Mouse (Mus musculus) spleen, adult 2 months (tissue): ENCODE results near the gene Ubr1. TPM values are rescaled to one million over a fixed set of nuclear protein-coding genes. Genes with fewer than 3 reads are reported as not detected.
A peak's percentile ranks its signal among the peaks of the same experiment; 100 is the strongest.
"Not testable (repeated sequence)": the region's sequence is repeated elsewhere in the genome, so short reads cannot be mapped to it uniquely, and the experiment has no call there.

Source experiments
- DNase-seq, 2 experiments: peaks; one replicate each; pipeline versions ENCODE4 v3.0.0 to v3.0.0-alpha.2; 2012 to 2021; ENCODE audit warnings: low spot score in 2 of 2, low read depth in 1 of 2
- H3K27ac ChIP-seq: fragments of 200-500 bp; 2 replicates; pipeline ENCODE4 v1.5.1; 2012; ENCODE audit warnings: low read length, inconsistent platforms; ENCODE audit not compliant: insufficient read depth
- H3K27me3 ChIP-seq: fragments of 200-500 bp; 2 replicates; pipeline ENCODE4 v1.6.1; 2012; ENCODE audit warnings: mild to moderate bottlenecking, moderate library complexity, low read length, inconsistent platforms; ENCODE audit not compliant: control insufficient read depth, insufficient read depth
- H3K36me3 ChIP-seq: fragments of 200-500 bp; 2 replicates; pipeline ENCODE4 v1.6.1; 2012; ENCODE audit warnings: mild to moderate bottlenecking, low read length, inconsistent platforms; ENCODE audit not compliant: control insufficient read depth, insufficient read depth
- H3K4me1 ChIP-seq: fragments of 200-500 bp; 2 replicates; pipeline ENCODE4 v1.6.1; 2011; ENCODE audit warnings: inconsistent platforms; ENCODE audit not compliant: control insufficient read depth, insufficient read depth, insufficient read length
- H3K4me3 ChIP-seq: fragments of 200-500 bp; 2 replicates; pipeline ENCODE4 v1.5.1; 2011; ENCODE audit warnings: mild to moderate bottlenecking, inconsistent platforms; ENCODE audit not compliant: insufficient read depth, insufficient read length; ENCODE audit errors: extremely low read depth
- CTCF ChIP-seq: fragments of 200-500 bp; IDR thresholded peaks from 2 replicates; pipeline ENCODE4 v1.5.1; 2011; ENCODE audit warnings: mild to moderate bottlenecking, inconsistent platforms; ENCODE audit not compliant: insufficient read depth, insufficient read length, insufficient replicate concordance; ENCODE audit errors: extremely low read depth
- POLR2A ChIP-seq: fragments of 200-500 bp; IDR thresholded peaks from 2 replicates; pipeline ENCODE4 v1.6.1; 2011; ENCODE audit warnings: low read depth, low read length, inconsistent platforms
- WGBS: fragments of 180-500 bp; shearing (Covaris S2); methylation state at CpG from one replicate; pipeline ENCODE4 v1.1.7; 2018; 5-methylcytosine and 5-hydroxymethylcytosine counted together
- polyA plus RNA-seq: library from polyadenylated mRNA; depleted of rRNA; stranded (reverse); fragments of >200 nt; gene quantifications from 2 replicates; pipeline ENCODE4 v1.2.3, GENCODE M21; 2012

Gene Ubr1
- polyA plus RNA-seq, 1 experiment: 25.3 TPM

- WGBS: 3% methylated on average over 32 of the region's 34 CpGs
- peak within 1 kb of the TSS; percentile 73 for H3K27ac ChIP-seq
- H3K4me3 ChIP-seq: peak within 1 kb of the TSS; percentile 100
- peaks cover 2% of the 10 kb centered on the region; the same call in 1 of the 2 replicates for H3K4me1 ChIP-seq
- TF ChIP-seq POLR2A (peak; percentile 60; the same call in 1 of the 2 replicates), CTCF (no peak)
- no peaks in the 10 kb centered on the region for H3K27me3 ChIP-seq
- peaks cover 16% of the 10 kb centered on the region for H3K36me3 ChIP-seq
- peak; percentile 84 to 88 for DNase-seq
Measured at GRCm38 (mm10) chr2:121007925-121008663, 37.6 kb upstream of the Ubr1 start, which contains the start of gene Ccndbp1. Ccndbp1 (plus strand) TSS chr2:121008403.

DNA sequence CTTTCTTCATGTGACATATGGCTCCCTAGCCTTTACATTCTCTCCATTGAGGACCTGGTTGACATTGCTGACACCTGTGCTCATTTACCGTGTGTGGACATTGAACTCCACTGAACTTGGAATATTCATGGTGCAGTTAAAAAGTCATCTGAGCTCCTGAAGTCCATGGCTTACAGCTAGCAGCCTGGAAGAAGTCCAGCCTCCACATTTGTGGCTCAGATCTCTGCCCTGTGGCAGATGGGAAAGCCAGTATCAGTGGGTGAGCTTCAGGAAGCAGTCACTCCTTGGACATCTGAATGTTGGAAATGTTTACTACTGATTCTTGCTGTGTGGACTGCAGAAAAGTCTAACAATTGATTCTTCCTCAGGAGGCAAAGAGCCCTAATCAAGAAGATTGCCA, 36.5 kb upstream of the Ubr1 start:
- no peak for DNase-seq
- TF ChIP-seq POLR2A (no peak), CTCF (no peak)
- no peak overlapping the region for H3K27ac ChIP-seq
- WGBS: 94% methylated on average over 1 of the region's 1 CpGs
- no peaks in the 10 kb centered on the region for H3K27me3 ChIP-seq
- no peak overlapping the region for H3K4me3 ChIP-seq
- peaks cover 2% of the 10 kb centered on the region; the same call in 1 of the 2 replicates for H3K4me1 ChIP-seq
- H3K36me3 ChIP-seq: peaks cover 10% of the 10 kb centered on the region

DNA sequence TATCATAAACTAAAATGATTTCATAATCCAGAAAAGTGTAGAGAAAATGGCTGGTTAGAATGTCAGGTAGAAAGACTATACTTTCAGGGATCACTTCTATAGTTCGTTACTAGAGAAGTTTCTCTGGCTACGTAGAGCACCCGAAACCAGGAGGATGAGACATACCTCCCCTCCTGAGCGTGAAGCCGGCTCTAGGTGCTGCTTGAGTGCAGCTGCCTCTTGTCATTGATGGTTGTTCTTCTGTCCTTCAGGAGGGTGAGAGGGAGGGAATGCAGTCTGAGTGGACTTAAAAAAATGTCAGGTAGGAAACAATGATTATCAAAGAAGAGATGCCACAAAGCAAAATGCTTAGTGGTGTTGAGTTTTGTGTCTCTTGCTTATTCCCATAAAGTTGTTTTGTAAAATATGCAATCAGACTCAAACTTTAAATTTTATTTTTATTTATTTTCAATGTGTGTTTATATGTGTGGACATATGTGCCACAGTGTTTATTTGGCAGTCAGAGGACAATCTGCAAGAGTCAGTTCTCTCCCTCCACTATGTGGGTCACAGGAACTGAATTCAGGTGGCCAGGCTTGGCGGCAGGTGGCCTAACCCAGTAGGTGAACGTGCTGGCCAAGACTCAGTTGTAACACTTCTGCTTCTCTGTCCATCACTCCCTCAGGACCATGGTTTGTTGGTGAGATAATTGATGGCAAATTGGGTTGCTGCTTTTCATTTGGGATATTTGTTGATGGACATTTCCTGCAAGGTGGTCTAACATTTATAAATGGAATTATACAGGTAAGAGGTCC, 33.7 kb upstream of the Ubr1 start:
- H3K4me3 ChIP-seq: no peak overlapping the region
- WGBS: 93% methylated on average over 7 of the region's 7 CpGs
- no peaks in the 10 kb centered on the region for H3K27me3 ChIP-seq
- TF ChIP-seq POLR2A: no peak
- no peak for TF ChIP-seq CTCF
- DNase-seq: no peak
- H3K27ac ChIP-seq: no peak overlapping the region
- peaks cover 2% of the 10 kb centered on the region; the same call in 1 of the 2 replicates for H3K4me1 ChIP-seq
- H3K36me3 ChIP-seq: peaks cover 4% of the 10 kb centered on the region

- 88% methylated on average over 2 of the region's 2 CpGs for WGBS
- Histone ChIP-seq H3K36me3 (peaks cover 6% of the 10 kb centered on the region), H3K27ac (no peak overlapping the region), H3K4me3 (no peak overlapping the region), H3K4me1 (no peaks in the 10 kb centered on the region), H3K27me3 (no peaks in the 10 kb centered on the region)
- TF ChIP-seq CTCF (no peak), POLR2A (no peak)
- no peak for DNase-seq
Measured at GRCm38 (mm10) chr2:121003586-121003985, 33.1 kb upstream of the Ubr1 start.

DNA sequence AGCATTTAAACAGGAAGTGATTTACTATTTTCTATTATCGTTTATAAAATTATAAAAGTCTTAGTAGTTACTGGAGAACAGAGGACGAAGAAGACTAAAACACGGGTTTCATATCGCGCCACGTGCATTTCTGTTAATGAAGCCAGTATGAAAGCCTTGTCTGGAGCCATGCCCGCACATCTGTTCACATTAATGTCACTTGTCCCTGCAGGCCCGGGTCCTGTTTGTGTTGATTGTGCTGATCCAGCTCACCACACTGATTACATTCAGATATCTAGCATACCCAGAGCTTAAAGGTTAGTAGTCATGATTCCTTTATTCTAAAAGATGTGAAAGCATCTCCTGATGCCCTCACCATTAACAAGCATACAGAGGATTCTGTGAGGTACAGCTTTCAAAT, 28.3 kb upstream of the Ubr1 start:
- peaks cover 6% of the 10 kb centered on the region for H3K36me3 ChIP-seq
- H3K27ac ChIP-seq: no peak overlapping the region
- no peaks in the 10 kb centered on the region for H3K27me3 ChIP-seq
- TF ChIP-seq POLR2A: no peak
- TF ChIP-seq CTCF: no peak
- H3K4me3 ChIP-seq: no peak overlapping the region
- no peak for DNase-seq
- WGBS: 86% methylated on average over 8 of the region's 8 CpGs
- H3K4me1 ChIP-seq: no peaks in the 10 kb centered on the region

DNA sequence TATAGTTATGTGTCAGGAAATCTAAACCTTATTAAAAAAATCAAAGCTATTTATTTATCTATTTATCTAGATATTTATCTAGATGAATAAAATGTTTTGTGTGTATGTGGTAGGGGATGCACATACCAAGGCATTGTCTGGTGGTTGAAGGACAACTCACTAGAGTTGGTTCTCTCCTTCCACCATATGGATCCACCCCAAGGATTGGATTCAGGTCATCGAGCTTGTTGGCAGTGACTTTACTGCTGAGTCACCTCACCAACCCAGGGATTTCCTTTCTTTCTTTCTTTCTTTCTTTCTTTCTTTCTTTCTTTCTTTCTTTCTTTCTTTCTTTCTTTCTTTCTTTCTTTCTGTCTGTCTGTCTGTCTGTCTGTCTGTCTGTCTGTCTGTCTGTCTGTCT, 26.1 kb upstream of the Ubr1 start:
- 47% methylated on average over 1 of the region's 1 CpGs for WGBS
- not testable (repeated sequence) for H3K36me3 ChIP-seq, H3K27me3 ChIP-seq, H3K4me3 ChIP-seq, H3K27ac ChIP-seq, DNase-seq, H3K4me1 ChIP-seq

GRCm38 (mm10) chr2:120991196-120991595, 20.7 kb upstream of the Ubr1 start:
- WGBS: 94% methylated on average over 4 of the region's 4 CpGs
- no peaks in the 10 kb centered on the region for H3K27me3 ChIP-seq
- TF ChIP-seq POLR2A (no peak), CTCF (no peak)
- DNase-seq: no peak
- H3K4me3 ChIP-seq: no peak overlapping the region
- H3K27ac ChIP-seq: no peak overlapping the region
- no peaks in the 10 kb centered on the region for H3K4me1 ChIP-seq
- peaks cover 10% of the 10 kb centered on the region for H3K36me3 ChIP-seq
